Mouse (Mus musculus) cerebellum, postnatal 25 days (tissue): ENCODE data around the gene Fam187a.
A peak's percentile ranks its signal among the peaks of the same experiment; 100 is the strongest.

Experiments used
- DNase-seq, 2 experiments: peaks; one replicate each; pipeline ENCODE4 v3.0.0; 2021; ENCODE audit warnings: mixed read lengths in 2 of 2

Gene Fam187a

GRCm38 (mm10) chr11:102895779-102896178 is 10.8 kb downstream of the Fam187a start:
- no peak for DNase-seq

GRCm38 (mm10) chr11:102896641-102897040 is 11.7 kb downstream of the Fam187a start:
- DNase-seq: no peak

- peak; percentile 84 to 89 for DNase-seq
These were observed 13.4 kb downstream of the Fam187a start for GRCm38 (mm10) chr11:102898408-102898807.

- DNase-seq: peak; percentile 88 to 93
These were observed 15.8 kb downstream of the Fam187a start, which contains the start of gene Gfap for GRCm38 (mm10) chr11:102900763-102901162. Gfap (minus strand) TSS chr11:102900912.

GRCm38 (mm10) chr11:102901199-102901598 is 16.2 kb downstream of the Fam187a start:
- no peak for DNase-seq

GRCm38 (mm10) chr11:102902107-102902506 is 17.1 kb downstream of the Fam187a start:
- DNase-seq: no peak

- DNase-seq: peak in 1 of 2 experiments; percentile 1
These were observed 18.7 kb downstream of the Fam187a start for GRCm38 (mm10) chr11:102903654-102904053.

- no peak for DNase-seq
These were observed 26.4 kb downstream of the Fam187a start for GRCm38 (mm10) chr11:102911376-102911775.

- DNase-seq: no peak
These were observed 30.4 kb downstream of the Fam187a start for GRCm38 (mm10) chr11:102915380-102915779.

GRCm38 (mm10) chr11:102918077-102918476 is 33.1 kb downstream of the Fam187a start:
- no peak for DNase-seq

- DNase-seq: no peak
These were observed 36.5 kb downstream of the Fam187a start for GRCm38 (mm10) chr11:102921491-102921890.

GRCm38 (mm10) chr11:102924557-102925350 is 39.8 kb downstream of the Fam187a start, which contains the start of gene Kif18b:
Kif18b (minus strand) TSS chr11:102925124.
- DNase-seq: peak; percentile 91 to 95

- peak in 1 of 2 experiments; percentile 52 for DNase-seq
These were observed 40.4 kb downstream of the Fam187a start for GRCm38 (mm10) chr11:102925351-102925717.

- no peak for DNase-seq
These were observed 45.7 kb downstream of the Fam187a start for GRCm38 (mm10) chr11:102930672-102931071.

GRCm38 (mm10) chr11:102936272-102936671 is 51.3 kb downstream of the Fam187a start:
- no peak for DNase-seq
